Mouse (Mus musculus): ENCODE results near the gene Gdap1l1. TPM values are rescaled to one million over a fixed set of nuclear protein-coding genes. Genes with fewer than 3 reads are reported as not detected.

Gdap1l1 gene
- polyA plus RNA-seq, 1 experiment, result 3.1 TPM

DNA sequence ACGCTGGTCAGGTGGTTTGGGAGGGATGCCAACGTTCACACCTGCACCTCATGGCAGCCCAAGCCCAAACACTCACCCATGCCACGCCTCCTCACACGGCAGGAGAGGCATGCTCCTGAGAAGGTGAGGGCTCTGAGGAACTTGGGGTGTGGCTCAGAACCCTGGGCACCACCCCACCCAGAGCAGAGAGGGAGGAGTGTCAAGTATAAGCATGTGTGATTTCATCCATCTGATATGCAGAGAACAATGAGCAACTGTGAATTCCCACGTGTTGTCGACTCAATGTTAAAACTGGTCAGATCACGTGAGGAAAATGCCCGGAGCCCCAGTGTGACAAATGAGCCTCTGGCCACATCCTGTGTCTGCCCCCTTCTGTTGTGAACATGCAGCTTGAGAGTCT lies 28.5 kb downstream of the Gdap1l1 start:
- no peak overlapping the region for H3K27ac ChIP-seq (ENCODE audit: control insufficient read depth, insufficient read depth, low read length)

DNA sequence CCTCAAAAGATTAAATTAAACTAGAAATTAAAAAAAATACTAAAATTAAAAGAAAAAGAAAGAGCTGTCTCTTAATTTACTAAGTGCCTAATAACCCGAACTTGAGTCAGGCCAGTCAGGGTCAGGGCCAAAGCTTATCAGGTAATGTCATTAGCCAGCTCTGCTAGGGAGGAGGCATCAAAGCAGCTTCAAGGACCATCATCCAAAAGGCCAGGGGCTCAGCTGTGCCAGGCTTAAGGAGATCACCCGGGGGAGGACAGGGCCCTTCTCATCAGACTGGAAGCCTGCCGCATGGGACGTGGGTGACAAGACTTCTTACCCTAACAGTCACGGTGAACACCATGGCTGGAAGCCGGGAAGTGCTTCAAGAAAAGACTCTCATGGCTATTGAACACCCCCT lies 29.3 kb downstream of the Gdap1l1 start:
- Histone ChIP-seq H3K27me3 (ENCODE audit: control insufficient read depth, insufficient read depth, low read length) (no peaks in the 10 kb centered on the region), H3K36me3 (ENCODE audit: control insufficient read depth, insufficient read depth, low read length) (no peaks in the 10 kb centered on the region), H3K4me3 (ENCODE audit: control insufficient read depth, insufficient read depth, low read length) (no peak overlapping the region), H3K4me1 (replicated peaks; ENCODE audit: control insufficient read depth, insufficient read depth, low read length) (peaks cover 8% of the 10 kb centered on the region; the same call in 1 of the 2 replicates), H3K27ac (ENCODE audit: control insufficient read depth, insufficient read depth, low read length) (no peak overlapping the region)
- DNase-seq, result no peak
- TF ChIP-seq POLR2A (IDR thresholded peaks at IDR 0.05; ENCODE audit: control insufficient read depth, extremely low read depth, insufficient read depth, low read length, poor library complexity), result no peak
- no peak for TF ChIP-seq CTCF (IDR thresholded peaks at IDR 0.05; ENCODE audit: borderline replicate concordance, control insufficient read depth, extremely low read depth, insufficient read depth, low read length, poor library complexity)
- WGBS, result 97% methylated on average over 6 of the region's 6 CpGs

More for the DNA sequence above, 28.5 kb downstream of the Gdap1l1 start:
- no peaks in the 10 kb centered on the region for H3K36me3 ChIP-seq (ENCODE audit: control insufficient read depth, insufficient read depth, low read length)
- no peaks in the 10 kb centered on the region for H3K27me3 ChIP-seq (ENCODE audit: control insufficient read depth, insufficient read depth, low read length)
- WGBS, result 75% methylated on average over 8 of the region's 8 CpGs
- no peak for TF ChIP-seq CTCF (IDR thresholded peaks at IDR 0.05; ENCODE audit: borderline replicate concordance, control insufficient read depth, extremely low read depth, insufficient read depth, low read length, poor library complexity)
- no peak for TF ChIP-seq POLR2A (IDR thresholded peaks at IDR 0.05; ENCODE audit: control insufficient read depth, extremely low read depth, insufficient read depth, low read length, poor library complexity)
- no peak for DNase-seq
- H3K4me1 ChIP-seq (replicated peaks; ENCODE audit: control insufficient read depth, insufficient read depth, low read length), result peaks cover 6% of the 10 kb centered on the region; the same call in 1 of the 2 replicates
- H3K4me3 ChIP-seq (ENCODE audit: control insufficient read depth, insufficient read depth, low read length), result no peak overlapping the region

- no peak overlapping the region for H3K27ac ChIP-seq (ENCODE audit: control insufficient read depth, insufficient read depth, low read length)
- H3K27me3 ChIP-seq (ENCODE audit: control insufficient read depth, insufficient read depth, low read length), result no peaks in the 10 kb centered on the region
- H3K4me1 ChIP-seq (replicated peaks; ENCODE audit: control insufficient read depth, insufficient read depth, low read length), result peaks cover 8% of the 10 kb centered on the region; the same call in 1 of the 2 replicates
- WGBS, result 96% methylated on average over 6 of the region's 6 CpGs
- no peaks in the 10 kb centered on the region for H3K36me3 ChIP-seq (ENCODE audit: control insufficient read depth, insufficient read depth, low read length)
- no peak overlapping the region for H3K4me3 ChIP-seq (ENCODE audit: control insufficient read depth, insufficient read depth, low read length)
- DNase-seq, result no peak
- TF ChIP-seq POLR2A (IDR thresholded peaks at IDR 0.05; ENCODE audit: control insufficient read depth, extremely low read depth, insufficient read depth, low read length, poor library complexity), result no peak
- TF ChIP-seq CTCF (IDR thresholded peaks at IDR 0.05; ENCODE audit: borderline replicate concordance, control insufficient read depth, extremely low read depth, insufficient read depth, low read length, poor library complexity), result no peak
These were observed 30.6 kb downstream of the Gdap1l1 start for GRCm38 (mm10) chr2:163468866-163469265.

DNA sequence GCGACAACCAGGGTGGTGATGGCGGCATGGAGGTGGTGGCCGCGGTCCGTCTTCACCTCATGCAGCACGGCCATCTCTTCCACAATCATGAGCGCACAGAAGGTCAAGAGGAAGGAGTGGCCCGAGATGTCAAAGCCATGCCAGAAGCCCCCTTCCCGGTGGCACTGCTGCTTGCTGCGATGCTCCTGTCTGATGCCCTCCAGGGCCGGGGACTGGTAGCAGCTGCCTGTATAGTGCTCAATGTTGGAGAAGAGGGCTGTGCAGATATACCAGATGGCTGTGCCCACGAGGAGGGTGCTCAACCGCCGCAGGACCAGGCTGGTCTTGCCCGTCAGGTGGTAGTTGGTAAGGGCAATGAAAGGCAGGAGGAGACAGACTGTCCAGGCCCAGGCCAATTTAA lies 31.4 kb downstream of the Gdap1l1 start:
- 95% methylated on average over 15 of the region's 15 CpGs for WGBS
- H3K27ac ChIP-seq (ENCODE audit: control insufficient read depth, insufficient read depth, low read length), result no peak overlapping the region
- no peak for TF ChIP-seq POLR2A (IDR thresholded peaks at IDR 0.05; ENCODE audit: control insufficient read depth, extremely low read depth, insufficient read depth, low read length, poor library complexity)
- TF ChIP-seq CTCF (IDR thresholded peaks at IDR 0.05; ENCODE audit: borderline replicate concordance, control insufficient read depth, extremely low read depth, insufficient read depth, low read length, poor library complexity), result no peak
- no peaks in the 10 kb centered on the region for H3K36me3 ChIP-seq (ENCODE audit: control insufficient read depth, insufficient read depth, low read length)
- peaks cover 8% of the 10 kb centered on the region; the same call in 1 of the 2 replicates for H3K4me1 ChIP-seq (replicated peaks; ENCODE audit: control insufficient read depth, insufficient read depth, low read length)
- H3K4me3 ChIP-seq (ENCODE audit: control insufficient read depth, insufficient read depth, low read length), result no peak overlapping the region
- H3K27me3 ChIP-seq (ENCODE audit: control insufficient read depth, insufficient read depth, low read length), result no peaks in the 10 kb centered on the region
- no peak for DNase-seq

- 84% methylated on average over 3 of the region's 3 CpGs for WGBS
- no peaks in the 10 kb centered on the region for H3K27me3 ChIP-seq (ENCODE audit: control insufficient read depth, insufficient read depth, low read length)
- no peak overlapping the region for H3K27ac ChIP-seq (ENCODE audit: control insufficient read depth, insufficient read depth, low read length)
- no peak overlapping the region for H3K4me3 ChIP-seq (ENCODE audit: control insufficient read depth, insufficient read depth, low read length)
- no peaks in the 10 kb centered on the region for H3K36me3 ChIP-seq (ENCODE audit: control insufficient read depth, insufficient read depth, low read length)
- H3K4me1 ChIP-seq (replicated peaks; ENCODE audit: control insufficient read depth, insufficient read depth, low read length), result peaks cover 8% of the 10 kb centered on the region; the same call in 1 of the 2 replicates
- no peak for DNase-seq
- TF ChIP-seq POLR2A (IDR thresholded peaks at IDR 0.05; ENCODE audit: control insufficient read depth, extremely low read depth, insufficient read depth, low read length, poor library complexity) (no peak), CTCF (IDR thresholded peaks at IDR 0.05; ENCODE audit: borderline replicate concordance, control insufficient read depth, extremely low read depth, insufficient read depth, low read length, poor library complexity) (no peak)
These were observed 32.9 kb downstream of the Gdap1l1 start for GRCm38 (mm10) chr2:163471136-163471535.

DNA sequence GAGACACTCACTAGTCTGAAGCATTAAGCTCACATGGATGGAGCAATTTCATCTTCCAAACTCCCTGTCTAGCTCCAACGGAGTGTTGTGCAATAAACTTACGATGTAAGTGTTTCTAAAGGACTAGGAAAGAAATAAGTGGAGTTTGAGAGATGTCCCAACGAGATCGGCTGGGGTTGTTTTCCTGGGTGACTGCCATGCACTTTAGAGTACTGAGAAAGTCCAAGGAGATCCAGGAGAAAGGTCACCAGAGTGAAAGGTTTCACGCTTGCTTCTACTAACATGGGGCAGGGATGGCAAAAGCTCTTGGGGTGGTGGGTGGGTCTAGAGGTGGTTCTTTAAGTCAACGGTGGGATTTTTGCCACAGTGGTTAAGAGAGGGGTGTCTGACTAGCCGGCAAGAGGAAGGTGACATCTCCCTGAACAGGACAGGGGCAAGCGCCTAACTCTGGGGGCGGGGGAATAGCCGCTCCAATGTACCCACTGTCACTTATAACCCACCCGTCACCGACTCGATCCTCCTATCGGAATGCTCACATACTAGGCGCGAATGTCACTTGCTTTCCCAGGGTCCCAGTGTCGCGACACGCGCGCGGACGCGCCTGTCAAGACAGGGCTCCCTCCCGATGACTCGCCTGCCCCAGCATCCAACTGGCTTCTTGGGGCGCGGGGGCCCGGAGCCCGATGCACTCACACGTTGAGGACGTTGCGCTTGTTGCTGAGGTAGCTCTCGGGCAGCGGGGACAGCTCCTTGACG lies 33.6 kb downstream of the Gdap1l1 start:
- H3K27me3 ChIP-seq (ENCODE audit: control insufficient read depth, insufficient read depth, low read length), result no peaks in the 10 kb centered on the region
- no peaks in the 10 kb centered on the region for H3K36me3 ChIP-seq (ENCODE audit: control insufficient read depth, insufficient read depth, low read length)
- peaks cover 8% of the 10 kb centered on the region; the same call in 1 of the 2 replicates for H3K4me1 ChIP-seq (replicated peaks; ENCODE audit: control insufficient read depth, insufficient read depth, low read length)
- H3K4me3 ChIP-seq (ENCODE audit: control insufficient read depth, insufficient read depth, low read length), result peak overlapping the region; percentile 73
- no peak overlapping the region for H3K27ac ChIP-seq (ENCODE audit: control insufficient read depth, insufficient read depth, low read length)
- WGBS, result 6% methylated on average over 36 of the region's 36 CpGs
- DNase-seq, result no peak
- no peak for TF ChIP-seq CTCF (IDR thresholded peaks at IDR 0.05; ENCODE audit: borderline replicate concordance, control insufficient read depth, extremely low read depth, insufficient read depth, low read length, poor library complexity)
- no peak for TF ChIP-seq POLR2A (IDR thresholded peaks at IDR 0.05; ENCODE audit: control insufficient read depth, extremely low read depth, insufficient read depth, low read length, poor library complexity)

All from thymus, adult 2 months (tissue).